Mouse (Mus musculus) MEL (cell line): ENCODE data around the gene Fam81a.

Experiments
- CTCF ChIP-seq, 3 experiments: IDR thresholded peaks in 2 of 3; conservative IDR thresholded peaks in 1 of 3; 2 replicates each; pipeline ENCODE4 v1.5.1; 2011 to 2012; ENCODE audit warnings: low read length in 3 of 3, low read depth in 2 of 3, mild to moderate bottlenecking in 2 of 3, improper control_type of control experiment in 1 of 3, inconsistent platforms in 1 of 3, mixed read lengths in 1 of 3, moderate library complexity in 1 of 3; ENCODE audit not compliant: control insufficient read depth in 1 of 3, insufficient read depth in 1 of 3, poor library complexity in 1 of 3, severe bottlenecking in 1 of 3
- E2F4 ChIP-seq: IDR thresholded peaks from 2 replicates; pipeline ENCODE4 v1.6.1; 2011; ENCODE audit warnings: low read depth, low read length, improper control_type of control experiment, borderline replicate concordance
- EP300 ChIP-seq, 2 experiments: IDR thresholded peaks; 2 replicates each; pipeline ENCODE4 v1.6.1; 2011; ENCODE audit warnings: improper control_type of control experiment in 2 of 2, low read length in 2 of 2, low read depth in 1 of 2, mild to moderate bottlenecking in 1 of 2
- MAX ChIP-seq: IDR thresholded peaks from 2 replicates; pipeline ENCODE4 v1.6.1; 2011; ENCODE audit warnings: low read length, improper control_type of control experiment
- POLR2A ChIP-seq, 2 experiments: IDR thresholded peaks; 2 replicates each; pipeline ENCODE4 v1.6.1; 2011 to 2012; ENCODE audit warnings: low read length in 2 of 2, mild to moderate bottlenecking in 2 of 2, control low read depth in 1 of 2, improper control_type of control experiment in 1 of 2, low read depth in 1 of 2, moderate library complexity in 1 of 2; ENCODE audit not compliant: control insufficient read depth in 1 of 2, insufficient read depth in 1 of 2, poor library complexity in 1 of 2
- TBP ChIP-seq: IDR thresholded peaks from 2 replicates; pipeline ENCODE4 v1.8.0; 2011; ENCODE audit warnings: low read depth, low read length, improper control_type of control experiment
- USF1 ChIP-seq: IDR thresholded peaks from 2 replicates; pipeline ENCODE4 v1.6.1; 2014; ENCODE audit warnings: low read depth, mild to moderate bottlenecking, inconsistent platforms, low read length, improper control_type of control experiment, moderate library complexity

GRCm38 (mm10) chr9:70080976-70081375, 61.4 kb downstream of the Fam81a start:
- TF ChIP-seq TBP (no peak), CTCF (IDR thresholded peaks at IDR 0.05 in 2 of 3, conservative IDR thresholded peaks at IDR 0.05 in 1 of 3; ENCODE audit: control insufficient read depth in 1 of 3, insufficient read depth in 1 of 3, low read depth in 2 of 3, low read length in 3 of 3, poor library complexity in 1 of 3, severe bottlenecking in 1 of 3) (peak in 1 of 3 experiments; percentile 58; a peak in 2 of 6 replicates), E2F4 (no peak), POLR2A (IDR thresholded peaks at IDR 0.05; ENCODE audit: control insufficient read depth in 1 of 2, insufficient read depth in 1 of 2, low read depth in 1 of 2, low read length in 2 of 2, poor library complexity in 1 of 2) (no peak), EP300 (IDR thresholded peaks at IDR 0.05; ENCODE audit: low read depth in 1 of 2, low read length in 2 of 2) (no peak), USF1 (no peak), MAX (no peak)
